Mouse (Mus musculus): ENCODE measurements around the gene Umps.

The Umps gene

DNA sequence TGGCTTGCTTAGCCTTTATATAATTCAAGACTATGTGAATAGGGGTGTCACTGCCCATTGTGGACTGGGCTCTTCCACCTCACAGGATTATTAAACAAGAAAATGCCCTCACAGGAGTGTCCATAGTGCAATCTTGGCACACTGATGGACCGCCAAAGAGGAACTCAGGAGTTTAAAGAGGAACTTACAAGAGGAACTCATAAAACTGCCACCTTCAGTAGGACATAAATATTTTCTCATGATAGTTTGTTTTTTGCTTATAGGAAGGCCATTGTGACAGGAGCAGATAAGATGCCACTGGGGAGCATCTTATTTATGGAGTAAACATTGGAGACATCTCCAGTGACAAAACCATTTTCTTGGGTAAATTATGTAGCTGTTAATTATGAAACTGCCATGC is 12.0 kb downstream of the Umps start:
- DNase-seq (ENCODE audit: low spot score): no peak

- DNase-seq (ENCODE audit: low spot score): no peak
Measured at GRCm38 (mm10) chr16:33953008-33953407, 13.8 kb downstream of the Umps start.

- peak; percentile 91 for DNase-seq (ENCODE audit: low spot score)
Measured at GRCm38 (mm10) chr16:33950830-33951229, 16.0 kb downstream of the Umps start.

DNA sequence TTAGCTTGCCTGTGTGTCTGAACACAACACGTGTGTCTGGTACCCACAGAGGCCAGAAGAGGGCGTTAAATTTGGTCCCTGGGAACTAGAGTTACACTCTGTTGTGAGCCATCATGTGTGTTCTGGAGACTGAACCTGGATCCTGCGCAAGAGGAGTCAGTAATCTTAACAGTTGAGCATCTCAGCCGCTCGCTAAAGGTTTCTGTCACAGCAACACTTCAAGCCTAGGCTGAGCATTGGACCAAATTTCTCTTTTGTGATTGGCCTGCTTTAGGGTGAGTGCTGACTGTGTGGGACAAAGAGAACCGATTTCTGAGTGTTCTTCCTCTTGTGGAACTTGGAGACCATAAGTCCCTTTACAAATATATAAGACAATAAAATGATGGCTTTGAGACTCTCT is 16.5 kb downstream of the Umps start:
- DNase-seq (ENCODE audit: low spot score): no peak

GRCm38 (mm10) chr16:33947664-33948571 is 18.9 kb downstream of the Umps start:
- DNase-seq (ENCODE audit: low spot score): no peak

GRCm38 (mm10) chr16:33946021-33946420 is 20.8 kb downstream of the Umps start:
- no peak for DNase-seq (ENCODE audit: low spot score)

DNA sequence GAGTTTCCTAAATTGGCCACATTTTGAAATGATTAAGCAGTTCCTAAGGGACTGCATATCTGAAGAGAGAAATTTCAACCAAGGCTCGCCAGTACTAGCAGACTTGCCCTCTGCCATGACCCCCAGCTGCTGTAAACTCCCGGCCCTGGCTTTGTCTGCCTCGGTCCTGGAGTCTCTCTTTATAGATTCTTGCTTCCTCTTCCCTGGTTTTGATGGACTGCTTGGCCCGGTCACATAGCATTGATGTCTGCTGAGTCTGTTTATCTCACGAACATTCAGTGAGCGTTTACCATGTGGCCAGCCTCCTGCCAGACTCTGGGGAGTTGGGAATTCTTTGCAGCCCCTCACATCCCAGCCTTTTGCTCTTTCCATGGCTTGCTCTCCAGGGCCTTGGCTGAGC is 22.1 kb downstream of the Umps start:
- peak; percentile 69 for DNase-seq (ENCODE audit: low spot score)

GRCm38 (mm10) chr16:33944126-33944525 is 22.7 kb downstream of the Umps start:
- DNase-seq (ENCODE audit: low spot score): no peak

DNA sequence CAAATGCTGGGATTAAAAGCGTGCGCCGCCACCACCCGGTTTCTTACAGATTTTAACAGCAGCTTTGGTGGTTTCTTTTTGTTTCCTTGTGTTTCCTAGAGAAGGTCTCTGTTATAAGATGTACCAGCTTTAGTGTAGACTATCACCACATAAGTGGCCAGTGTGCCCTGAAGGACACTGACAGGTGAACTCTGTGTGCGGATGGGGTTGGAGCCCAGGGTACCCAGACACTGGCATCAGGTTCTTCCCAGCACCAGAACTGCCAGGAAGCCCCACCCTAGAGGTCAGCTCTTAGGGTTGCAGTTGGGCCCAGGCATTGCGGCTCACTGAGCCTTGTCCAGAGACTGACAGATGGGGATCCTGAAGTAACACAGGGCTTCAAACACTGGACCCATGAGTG is 23.4 kb downstream of the Umps start:
- DNase-seq (ENCODE audit: low spot score): no peak

GRCm38 (mm10) chr16:33942341-33942740 is 24.5 kb downstream of the Umps start:
- DNase-seq (ENCODE audit: low spot score): peak; percentile 54

GRCm38 (mm10) chr16:33941271-33941781 is 25.5 kb downstream of the Umps start:
- DNase-seq (ENCODE audit: low spot score): peak; percentile 72

- DNase-seq (ENCODE audit: low spot score): no peak
Measured at GRCm38 (mm10) chr16:33940095-33940494, 26.7 kb downstream of the Umps start.

- peak; percentile 55 for DNase-seq (ENCODE audit: low spot score)
Measured at GRCm38 (mm10) chr16:33939636-33940035, 27.2 kb downstream of the Umps start.

DNA sequence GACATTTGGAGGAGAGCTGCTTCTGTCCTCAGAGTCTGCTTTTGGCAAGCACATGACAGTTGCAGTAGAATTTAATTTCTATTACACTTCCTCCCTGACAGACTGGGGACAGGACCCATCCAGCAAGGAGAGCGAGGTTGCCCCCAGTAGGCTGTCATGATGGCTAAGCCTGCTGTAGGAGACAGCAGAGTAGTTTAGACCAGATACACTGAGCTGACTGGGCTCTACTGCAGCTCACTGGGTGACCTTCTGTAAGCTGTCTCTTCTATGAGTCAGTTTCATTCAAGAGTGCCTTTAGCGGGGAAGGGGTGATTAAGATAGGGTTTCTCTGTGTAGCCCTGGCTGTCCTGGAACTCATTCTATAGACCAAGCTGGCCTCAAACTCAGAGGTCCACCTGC is 27.7 kb downstream of the Umps start:
- DNase-seq (ENCODE audit: low spot score): no peak

DNA sequence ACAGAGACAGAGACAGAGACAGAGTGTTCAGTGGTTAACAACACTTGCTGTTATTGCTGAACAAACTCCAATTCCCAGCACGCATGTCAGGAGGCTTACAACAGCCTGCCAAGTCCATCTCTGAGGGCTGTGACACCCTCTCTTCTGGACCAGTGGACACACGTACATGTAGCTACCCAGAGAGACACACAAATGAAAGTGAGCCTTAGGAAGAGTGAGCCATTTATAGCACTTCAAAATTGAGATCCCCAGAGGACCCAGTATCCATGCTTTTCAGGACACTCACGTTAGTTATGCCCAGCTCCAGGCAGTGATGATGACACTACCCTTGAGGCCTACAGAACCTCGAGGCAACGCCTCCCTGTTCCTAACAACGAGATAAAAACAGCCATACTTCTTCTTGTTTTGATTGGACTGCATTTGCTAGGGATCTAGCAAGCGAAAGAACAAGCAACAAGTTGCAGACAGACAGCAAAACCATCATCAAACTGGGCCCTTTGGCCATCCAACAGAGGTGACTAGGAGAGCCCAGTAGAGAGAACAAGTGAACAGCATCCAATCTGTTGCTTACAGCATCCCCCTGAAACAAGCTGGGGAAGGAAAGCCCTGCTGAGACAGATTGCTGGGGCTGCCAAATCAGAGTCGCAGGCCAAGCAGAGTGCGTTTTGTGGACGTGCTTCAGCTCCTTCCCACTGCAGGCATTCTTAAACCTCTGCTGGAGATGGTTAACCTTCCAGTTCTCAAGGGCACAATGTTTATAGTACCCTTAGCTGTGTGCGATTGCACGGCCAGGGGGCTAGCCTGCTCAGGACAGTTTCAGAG is 28.3 kb downstream of the Umps start:
- no peak for DNase-seq (ENCODE audit: low spot score)

DNA sequence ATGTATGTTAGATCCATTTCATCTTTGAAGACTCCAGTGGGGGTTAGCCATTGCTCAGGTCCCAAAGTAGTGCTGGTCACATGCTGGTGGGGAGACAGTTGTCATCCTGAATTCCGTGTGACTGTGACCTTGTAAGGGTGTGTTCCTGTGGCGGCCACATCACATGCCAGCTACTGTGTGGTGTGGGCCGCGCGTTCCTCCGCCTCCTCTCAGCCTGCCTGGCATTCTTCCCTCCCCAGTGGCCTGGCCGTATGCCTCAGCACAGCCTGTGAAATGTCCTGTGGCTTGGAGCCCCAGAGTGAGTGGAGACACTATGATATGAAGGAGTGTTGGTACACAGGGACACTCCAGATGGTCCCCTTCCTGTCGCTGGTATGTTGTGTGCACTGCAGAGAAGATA is 29.3 kb downstream of the Umps start:
- DNase-seq (ENCODE audit: low spot score): no peak

GRCm38 (mm10) chr16:33936885-33937284 is 30.0 kb downstream of the Umps start:
- DNase-seq (ENCODE audit: low spot score): no peak

DNA sequence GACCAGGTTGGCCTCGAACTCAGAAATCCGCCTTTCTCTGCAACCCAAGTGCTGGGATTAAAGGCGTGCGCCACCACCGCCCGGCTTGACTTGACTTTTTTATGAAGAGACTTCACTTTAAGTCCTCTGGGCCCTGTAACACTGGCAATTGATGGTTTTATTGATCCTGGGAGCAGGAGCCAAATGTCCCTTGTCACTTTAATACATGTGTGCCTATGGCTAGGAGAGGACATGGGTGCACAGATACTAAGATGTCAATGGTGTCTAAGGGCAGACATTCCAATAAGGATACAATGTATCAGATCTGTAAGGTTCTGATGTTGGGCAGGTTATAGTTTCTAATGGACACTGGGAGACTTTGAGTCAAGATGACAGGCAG is 31.4 kb downstream of the Umps start:
- no peak for DNase-seq (ENCODE audit: low spot score)

- no peak for DNase-seq (ENCODE audit: low spot score)
Measured at GRCm38 (mm10) chr16:33934701-33935406, 32.0 kb downstream of the Umps start.

DNA sequence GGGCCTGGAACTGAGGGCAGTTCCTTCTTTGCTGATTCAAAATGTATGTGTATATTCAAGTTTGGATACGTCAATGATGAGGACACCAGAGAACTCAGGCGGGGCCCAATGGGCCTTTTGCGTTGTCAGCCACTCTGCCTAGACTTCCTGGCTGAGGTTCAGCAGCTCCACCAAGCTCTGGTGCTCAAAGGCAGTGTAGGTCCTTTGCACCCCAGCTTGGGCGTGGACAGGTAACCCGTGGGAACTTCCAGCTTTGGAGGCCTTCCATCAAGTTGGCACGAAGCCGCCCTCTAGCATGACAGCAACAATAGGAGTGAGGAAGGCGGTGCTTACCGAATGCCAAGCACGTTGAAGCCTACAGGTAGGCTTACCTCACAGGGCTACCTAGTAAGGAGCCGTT is 33.4 kb downstream of the Umps start:
- no peak for DNase-seq (ENCODE audit: low spot score)

DNA sequence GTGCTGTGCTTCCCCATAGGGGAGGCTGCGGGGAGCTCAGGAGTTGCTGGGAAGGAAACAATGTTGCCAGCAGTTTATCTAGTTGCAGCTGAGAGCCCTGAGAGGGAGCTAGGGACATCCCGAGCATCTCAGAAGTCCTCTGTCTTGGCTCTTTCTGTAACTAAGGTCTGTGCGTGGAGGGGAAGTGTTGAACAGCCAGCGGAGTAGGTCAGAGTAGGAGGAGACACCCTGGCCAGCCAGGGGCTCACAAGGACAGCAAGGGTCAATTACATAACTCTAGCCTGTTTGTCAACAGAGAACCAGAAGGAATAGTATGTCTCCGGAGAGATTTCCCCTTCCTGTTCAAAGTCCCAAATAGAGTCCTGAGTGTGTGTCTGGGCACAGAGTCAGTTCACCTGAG is 34.7 kb downstream of the Umps start:
- DNase-seq (ENCODE audit: low spot score): no peak

DNA sequence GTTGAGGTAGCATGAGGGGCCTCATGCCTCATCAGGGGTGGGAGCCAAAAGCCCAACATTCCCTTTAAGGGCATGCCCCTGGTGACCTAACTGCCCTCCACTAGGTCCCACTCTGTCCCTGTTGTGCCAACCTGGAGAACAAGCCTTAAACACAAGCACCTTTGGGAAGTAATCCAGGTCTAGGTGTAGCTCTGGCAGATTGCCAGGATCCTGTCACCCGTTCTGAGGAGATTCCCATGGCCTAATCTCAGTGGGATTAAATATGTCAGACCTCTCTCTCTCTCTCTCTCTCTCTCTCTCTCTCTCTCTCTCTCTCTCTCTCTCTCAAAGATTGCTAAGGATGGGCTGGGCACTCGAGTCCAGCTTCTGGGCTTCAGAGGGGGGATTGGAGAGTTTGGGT is 35.2 kb downstream of the Umps start:
- DNase-seq (ENCODE audit: low spot score): no peak

All from embryo, embryonic 10 days (tissue).